Mouse (Mus musculus) B cell, adult 2 months (primary cell): ENCODE data around the gene Spock1.
"Not testable (repeated sequence)": the region's sequence is repeated elsewhere in the genome, so short reads cannot be mapped to it uniquely, and the experiment has no call there.

ENCODE experiments used
- DNase-seq, 2 experiments: peaks; one replicate each; pipeline ENCODE4 v3.0.0; 2022

The Spock1 gene

GRCm38 (mm10) chr13:57648784-57649183 lies 259.3 kb downstream of the Spock1 start:
- DNase-seq: no peak

GRCm38 (mm10) chr13:57647456-57647855 lies 260.7 kb downstream of the Spock1 start:
- DNase-seq: no peak

GRCm38 (mm10) chr13:57643036-57643435 lies 265.1 kb downstream of the Spock1 start:
- no peak for DNase-seq

GRCm38 (mm10) chr13:57641649-57642048 lies 266.5 kb downstream of the Spock1 start:
- no peak for DNase-seq

- DNase-seq: no peak
Measured at GRCm38 (mm10) chr13:57640968-57641367, 267.2 kb downstream of the Spock1 start.

GRCm38 (mm10) chr13:57638820-57639219 lies 269.3 kb downstream of the Spock1 start:
- DNase-seq: no peak

- DNase-seq: no peak
Measured at GRCm38 (mm10) chr13:57637606-57638132, 270.5 kb downstream of the Spock1 start.

- no peak for DNase-seq
Measured at GRCm38 (mm10) chr13:57637080-57637572, 271.0 kb downstream of the Spock1 start.

- DNase-seq: no peak
Measured at GRCm38 (mm10) chr13:57636196-57637015, 271.7 kb downstream of the Spock1 start.

- no peak for DNase-seq
Measured at GRCm38 (mm10) chr13:57630532-57630931, 277.6 kb downstream of the Spock1 start.

GRCm38 (mm10) chr13:57628218-57628617 lies 279.9 kb downstream of the Spock1 start:
- no peak for DNase-seq

GRCm38 (mm10) chr13:57626434-57626833 lies 281.7 kb downstream of the Spock1 start:
- no peak for DNase-seq

- no peak for DNase-seq
Measured at GRCm38 (mm10) chr13:57623909-57624481, 284.1 kb downstream of the Spock1 start.

GRCm38 (mm10) chr13:57619079-57619768 lies 288.9 kb downstream of the Spock1 start:
- no peak for DNase-seq

- DNase-seq: no peak
Measured at GRCm38 (mm10) chr13:57611326-57612171, 296.6 kb downstream of the Spock1 start.

- no peak for DNase-seq
Measured at GRCm38 (mm10) chr13:57609946-57610345, 298.2 kb downstream of the Spock1 start.

GRCm38 (mm10) chr13:57604437-57604836 lies 303.7 kb downstream of the Spock1 start:
- no peak for DNase-seq

- DNase-seq: no peak
Measured at GRCm38 (mm10) chr13:57603226-57603625, 304.9 kb downstream of the Spock1 start.

GRCm38 (mm10) chr13:57595761-57596051 lies 312.4 kb downstream of the Spock1 start:
- DNase-seq: no peak

- no peak for DNase-seq
Measured at GRCm38 (mm10) chr13:57595032-57595760, 312.9 kb downstream of the Spock1 start.

GRCm38 (mm10) chr13:57589338-57589914 lies 318.7 kb downstream of the Spock1 start:
- DNase-seq: not testable (repeated sequence)
